Mouse (Mus musculus) spleen, adult 2 months (tissue): Measurements from ENCODE around the gene Clba1. TPM values are rescaled to one million over a fixed set of nuclear protein-coding genes. Genes with fewer than 3 reads are reported as not detected.

Experiments
- DNase-seq, 2 experiments: peaks; one replicate each; pipeline versions ENCODE4 v3.0.0 to v3.0.0-alpha.2; 2012 to 2021; ENCODE audit warnings: low spot score in 2 of 2, low read depth in 1 of 2
- H3K27ac ChIP-seq: fragments of 200-500 bp; 2 replicates; pipeline ENCODE4 v1.5.1; 2012; ENCODE audit warnings: low read length, inconsistent platforms; ENCODE audit not compliant: insufficient read depth
- H3K27me3 ChIP-seq: fragments of 200-500 bp; 2 replicates; pipeline ENCODE4 v1.6.1; 2012; ENCODE audit warnings: mild to moderate bottlenecking, moderate library complexity, low read length, inconsistent platforms; ENCODE audit not compliant: control insufficient read depth, insufficient read depth
- H3K36me3 ChIP-seq: fragments of 200-500 bp; 2 replicates; pipeline ENCODE4 v1.6.1; 2012; ENCODE audit warnings: mild to moderate bottlenecking, low read length, inconsistent platforms; ENCODE audit not compliant: control insufficient read depth, insufficient read depth
- H3K4me1 ChIP-seq: fragments of 200-500 bp; 2 replicates; pipeline ENCODE4 v1.6.1; 2011; ENCODE audit warnings: inconsistent platforms; ENCODE audit not compliant: control insufficient read depth, insufficient read depth, insufficient read length
- H3K4me3 ChIP-seq: fragments of 200-500 bp; 2 replicates; pipeline ENCODE4 v1.5.1; 2011; ENCODE audit warnings: mild to moderate bottlenecking, inconsistent platforms; ENCODE audit not compliant: insufficient read depth, insufficient read length; ENCODE audit errors: extremely low read depth
- CTCF ChIP-seq: fragments of 200-500 bp; IDR thresholded peaks from 2 replicates; pipeline ENCODE4 v1.5.1; 2011; ENCODE audit warnings: mild to moderate bottlenecking, inconsistent platforms; ENCODE audit not compliant: insufficient read depth, insufficient read length, insufficient replicate concordance; ENCODE audit errors: extremely low read depth
- POLR2A ChIP-seq: fragments of 200-500 bp; IDR thresholded peaks from 2 replicates; pipeline ENCODE4 v1.6.1; 2011; ENCODE audit warnings: low read depth, low read length, inconsistent platforms
- WGBS: fragments of 180-500 bp; shearing (Covaris S2); methylation state at CpG from one replicate; pipeline ENCODE4 v1.1.7; 2018; 5-methylcytosine and 5-hydroxymethylcytosine counted together
- polyA plus RNA-seq: library from polyadenylated mRNA; depleted of rRNA; stranded (reverse); fragments of >200 nt; gene quantifications from 2 replicates; pipeline ENCODE4 v1.2.3, GENCODE M21; 2012

Gene Clba1
- polyA plus RNA-seq, 1 experiment, result 0.83 TPM

DNA sequence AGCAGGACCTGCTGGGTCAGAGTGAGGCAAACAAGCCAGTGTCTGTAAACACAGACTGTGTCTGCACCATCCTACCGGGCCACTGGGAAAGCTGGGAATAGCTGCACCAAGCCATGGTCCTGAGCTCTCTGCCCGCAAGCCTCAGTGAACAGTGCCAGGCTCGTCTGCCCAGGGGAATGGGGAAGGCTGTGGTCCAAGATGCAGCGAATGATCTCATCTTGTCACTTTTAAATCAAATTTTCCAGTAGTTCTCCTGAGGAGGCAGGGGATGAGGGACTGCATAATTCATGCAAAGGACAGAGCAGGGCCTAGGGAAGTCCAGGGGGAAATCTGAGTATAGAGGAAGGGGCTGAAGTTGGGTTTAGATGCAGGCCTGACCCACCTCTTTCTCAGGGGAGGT lies 941 bp upstream of the Clba1 start:
- no peak overlapping the region for H3K27ac ChIP-seq
- TF ChIP-seq CTCF (no peak), POLR2A (no peak)
- no peak overlapping the region for H3K4me3 ChIP-seq
- peaks cover 4% of the 10 kb centered on the region; the same call in 1 of the 2 replicates for H3K4me1 ChIP-seq
- H3K27me3 ChIP-seq, result peaks cover 2% of the 10 kb centered on the region; the same call in 1 of the 2 replicates
- DNase-seq, result no peak
- WGBS, result 91% methylated on average over 4 of the region's 4 CpGs
- no peaks in the 10 kb centered on the region for H3K36me3 ChIP-seq

DNA sequence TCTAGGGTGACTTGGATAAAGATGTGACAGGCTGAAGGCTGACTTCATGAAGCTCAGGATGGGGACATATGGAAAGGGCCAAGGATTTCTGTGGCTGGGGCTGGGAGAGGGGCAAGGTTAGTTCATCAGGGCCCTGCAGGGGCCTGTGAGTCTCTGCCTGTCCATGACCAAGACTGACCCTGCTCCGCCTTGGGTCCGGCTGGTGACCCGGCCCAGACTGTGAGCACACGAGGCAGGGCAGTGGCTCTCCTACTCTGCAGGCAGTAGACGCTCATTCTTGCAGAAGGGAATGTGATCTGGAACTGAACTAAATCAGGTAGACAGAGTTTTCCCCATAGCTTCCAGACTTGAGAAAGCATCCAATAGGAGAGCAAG lies 538 bp upstream of the Clba1 start:
- TF ChIP-seq CTCF, result no peak
- TF ChIP-seq POLR2A, result no peak
- DNase-seq, result no peak
- WGBS, result 82% methylated on average over 5 of the region's 5 CpGs
- Histone ChIP-seq H3K4me3 (no peak overlapping the region), H3K4me1 (peaks cover 4% of the 10 kb centered on the region; the same call in 1 of the 2 replicates), H3K36me3 (no peaks in the 10 kb centered on the region), H3K27ac (no peak overlapping the region), H3K27me3 (peaks cover under 1% of the 10 kb centered on the region; the same call in 1 of the 2 replicates)

DNA sequence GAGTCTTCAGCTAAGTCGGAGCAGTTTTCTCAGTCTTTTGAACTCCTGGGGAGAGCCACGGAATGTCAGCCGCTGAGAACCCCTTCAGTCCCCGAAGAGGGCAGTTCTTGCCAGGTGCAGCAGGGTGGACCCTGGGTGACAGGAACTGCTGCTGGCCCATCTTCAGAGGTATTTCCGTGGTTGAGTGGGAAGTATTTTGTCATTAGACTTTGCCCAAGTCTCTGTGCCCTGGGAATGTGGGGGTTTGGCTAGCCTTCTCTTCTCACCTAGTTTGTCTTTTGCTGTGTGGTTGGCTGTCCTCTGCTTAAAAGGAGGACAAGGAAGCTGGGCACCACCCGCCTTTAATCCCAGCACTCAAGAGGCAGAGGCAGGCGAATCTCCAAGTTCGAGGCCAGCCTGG lies 904 bp downstream of the Clba1 start:
- Histone ChIP-seq H3K27me3 (no peaks in the 10 kb centered on the region), H3K4me3 (peak overlapping the region; percentile 62), H3K4me1 (peaks cover 4% of the 10 kb centered on the region; the same call in 1 of the 2 replicates), H3K27ac (no peak overlapping the region), H3K36me3 (no peaks in the 10 kb centered on the region)
- DNase-seq, result no peak
- no peak for TF ChIP-seq CTCF
- TF ChIP-seq POLR2A, result no peak
- WGBS, result 16% methylated on average over 8 of the region's 8 CpGs

DNA sequence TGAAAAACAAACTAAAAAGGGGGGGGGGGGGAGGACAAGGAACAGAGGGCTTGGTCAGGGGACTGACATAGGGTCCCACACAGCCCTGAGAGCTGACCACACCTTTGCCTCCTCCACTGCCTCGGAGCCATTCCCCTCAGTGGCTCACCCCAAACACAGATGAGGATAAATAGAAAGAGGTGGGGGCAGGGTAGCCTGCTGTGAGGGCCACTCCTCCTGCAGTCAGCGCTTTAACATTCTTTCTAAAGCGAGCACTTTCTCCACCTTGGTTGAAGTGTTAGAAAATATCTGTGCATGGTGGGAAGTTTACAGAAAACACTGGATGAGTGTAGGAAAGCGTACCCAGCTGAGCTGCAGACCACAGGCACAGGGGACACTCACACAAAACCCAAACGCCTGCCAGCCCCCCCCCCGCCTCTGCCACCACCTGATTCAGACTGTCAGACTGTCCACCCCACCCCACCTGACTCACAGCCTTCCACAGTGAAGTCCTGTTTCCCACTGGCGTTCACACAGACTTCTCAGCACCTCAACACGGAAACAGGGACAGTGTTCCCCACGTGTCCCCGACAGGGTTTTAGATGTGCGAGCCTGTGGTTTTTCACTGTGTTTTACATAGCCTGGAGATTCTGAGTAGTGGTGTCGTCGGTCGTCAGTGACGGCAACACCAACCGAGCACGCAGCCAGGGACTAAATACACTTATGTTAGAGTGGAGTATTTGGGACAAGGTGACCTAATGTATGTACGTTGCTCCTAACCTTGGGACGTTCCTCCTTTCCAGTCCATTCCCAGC lies 1.6 kb downstream of the Clba1 start:
- WGBS, result 77% methylated on average over 19 of the region's 19 CpGs
- no peaks in the 10 kb centered on the region for H3K36me3 ChIP-seq
- peaks cover 4% of the 10 kb centered on the region; the same call in 1 of the 2 replicates for H3K4me1 ChIP-seq
- no peak for DNase-seq
- no peak overlapping the region for H3K27ac ChIP-seq
- TF ChIP-seq CTCF (no peak), POLR2A (no peak)
- no peaks in the 10 kb centered on the region for H3K27me3 ChIP-seq
- H3K4me3 ChIP-seq, result no peak overlapping the region

DNA sequence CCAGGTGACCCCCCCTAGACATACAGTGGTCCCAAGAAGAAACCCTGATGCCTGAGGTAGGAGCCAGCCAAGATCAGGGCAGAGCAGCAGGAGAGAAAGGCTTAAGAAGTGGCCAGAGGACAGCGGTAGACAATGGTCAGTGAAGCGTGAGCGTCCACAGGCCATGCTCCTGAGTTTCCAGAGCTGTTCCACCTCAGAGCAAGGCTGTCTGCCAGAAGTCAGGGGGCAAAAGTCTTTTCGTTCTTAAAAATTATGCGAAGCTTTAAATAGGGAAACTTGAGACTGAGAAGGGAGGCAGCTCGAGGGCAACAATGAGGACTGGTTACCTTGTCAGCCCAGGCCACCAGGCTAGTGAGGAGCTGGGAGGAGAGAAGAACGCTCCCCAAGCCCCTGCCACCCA lies 4.6 kb downstream of the Clba1 start:
- no peak overlapping the region for H3K4me3 ChIP-seq
- no peaks in the 10 kb centered on the region for H3K27me3 ChIP-seq
- 94% methylated on average over 7 of the region's 7 CpGs for WGBS
- H3K36me3 ChIP-seq, result 0 out of 2 replicates have a peak, but pooled peaks cover under 1% of the 10 kb centered on the region
- DNase-seq, result no peak
- H3K4me1 ChIP-seq, result peaks cover 4% of the 10 kb centered on the region; the same call in 1 of the 2 replicates
- TF ChIP-seq POLR2A, result no peak
- no peak for TF ChIP-seq CTCF
- H3K27ac ChIP-seq, result no peak overlapping the region

DNA sequence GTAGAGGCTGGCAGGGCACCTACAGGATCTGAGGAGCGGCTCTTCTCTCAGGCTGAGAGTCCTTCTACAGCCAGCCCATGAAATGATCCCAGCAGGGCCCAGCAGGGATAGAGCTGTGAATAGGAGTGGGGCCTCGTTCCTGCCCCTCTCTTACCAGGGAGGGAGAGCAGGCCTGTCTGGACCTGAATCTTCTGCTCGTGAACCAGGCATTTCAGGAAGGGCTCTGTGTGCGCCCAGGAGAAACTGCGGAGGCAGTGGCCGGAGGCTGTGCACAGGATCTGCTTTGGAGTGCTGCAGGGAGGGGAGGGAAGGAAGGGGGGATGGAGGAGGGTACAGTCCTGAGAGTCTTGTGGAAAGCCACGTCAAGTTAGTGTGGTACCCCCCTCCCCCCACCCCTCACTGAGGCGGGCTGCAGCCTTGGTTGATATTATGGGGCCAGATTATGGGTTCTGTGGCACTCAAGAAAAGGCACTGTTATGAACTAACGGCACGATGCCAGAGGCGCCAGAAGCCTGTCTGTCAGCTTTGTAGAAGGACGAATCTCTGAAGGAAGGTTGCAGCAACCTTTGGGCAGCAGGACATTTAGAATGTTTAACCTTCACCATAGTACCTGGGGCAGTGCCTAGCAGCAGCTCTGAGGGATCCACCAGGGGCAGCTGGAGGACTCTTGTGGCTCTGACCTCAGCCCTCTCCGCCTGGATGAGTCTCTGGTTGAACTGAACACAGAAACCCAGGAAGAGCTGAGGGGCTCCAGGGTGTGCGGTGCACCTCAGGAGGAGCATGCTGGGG lies 6.1 kb downstream of the Clba1 start:
- WGBS, result 91% methylated on average over 14 of the region's 14 CpGs
- H3K36me3 ChIP-seq, result peaks cover 6% of the 10 kb centered on the region

More for the DNA sequence above, 6.1 kb downstream of the Clba1 start:
- TF ChIP-seq POLR2A (no peak), CTCF (no peak)
- H3K27ac ChIP-seq, result no peak overlapping the region
- H3K4me1 ChIP-seq, result no peaks in the 10 kb centered on the region
- DNase-seq, result no peak
- H3K27me3 ChIP-seq, result no peaks in the 10 kb centered on the region
- H3K4me3 ChIP-seq, result no peak overlapping the region
